Mouse (Mus musculus) brain, embryonic 18.5 days (tissue): ENCODE results near the gene Slc30a2.
"Not testable (repeated sequence)": the region's sequence is repeated elsewhere in the genome, so short reads cannot be mapped to it uniquely, and the experiment has no call there.

Source experiments
- DNase-seq: peaks from one replicate; pipeline ENCODE4 v3.0.0-alpha.2; 2012; ENCODE audit warnings: low read depth, low spot score

Slc30a2 gene

DNA sequence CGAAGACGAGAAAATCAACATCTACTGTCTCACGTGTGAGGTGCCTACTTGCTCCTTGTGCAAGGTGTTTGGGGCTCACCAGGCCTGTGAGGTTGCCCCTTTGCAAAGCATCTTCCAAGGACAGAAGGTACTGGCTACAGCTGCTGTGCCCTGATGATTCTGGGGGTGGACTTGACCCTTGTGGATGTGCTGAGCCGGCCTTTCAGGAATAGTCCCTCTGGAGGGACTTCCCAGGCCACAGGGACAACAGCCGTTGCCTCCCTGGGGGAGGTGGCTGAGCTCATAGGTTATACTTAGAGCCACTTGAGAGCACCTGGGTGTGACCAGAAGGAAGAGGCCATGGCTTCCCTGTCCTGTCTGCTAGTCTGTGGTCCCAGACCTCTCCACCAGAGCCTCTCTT is 23.3 kb upstream of the Slc30a2 start:
- no peak for DNase-seq

DNA sequence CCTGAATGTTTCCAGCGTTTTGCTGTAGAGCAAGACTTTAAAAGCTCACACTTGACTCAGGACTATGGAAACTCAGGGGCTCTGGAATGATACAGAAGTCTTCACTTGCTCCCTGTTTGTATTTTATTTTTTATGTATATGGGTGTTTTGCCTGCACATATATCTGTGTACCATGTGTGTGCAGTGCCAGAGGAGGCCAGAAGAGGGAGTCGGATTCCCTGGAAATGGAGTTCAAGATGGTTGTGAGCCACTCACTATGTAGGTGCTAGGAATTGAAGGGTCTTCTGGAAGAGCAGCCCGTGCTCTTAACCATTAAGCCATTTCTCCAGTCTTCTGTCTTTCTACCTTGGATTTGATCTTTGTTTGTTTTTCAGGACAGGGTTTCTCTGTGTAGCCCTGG is 21.5 kb upstream of the Slc30a2 start:
- no peak for DNase-seq

DNA sequence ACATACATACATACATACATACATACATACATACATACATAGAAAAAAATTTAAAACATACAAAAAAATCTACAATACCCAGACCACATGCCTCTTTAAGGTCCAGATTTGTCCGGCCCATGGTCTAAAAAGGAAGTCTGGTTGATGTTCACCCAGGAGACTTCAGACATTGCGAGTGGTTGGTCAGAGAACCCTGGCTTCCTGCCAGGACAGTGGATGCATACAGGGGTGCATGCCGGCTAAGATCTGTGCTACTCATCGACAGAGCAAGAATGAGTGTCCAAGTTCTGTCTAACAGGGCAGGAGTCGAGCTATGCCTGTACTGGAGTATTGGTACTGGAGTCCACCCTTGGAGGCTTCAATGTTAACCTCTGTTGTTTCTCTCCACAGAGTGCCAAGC is 18.3 kb upstream of the Slc30a2 start:
- no peak for DNase-seq

DNA sequence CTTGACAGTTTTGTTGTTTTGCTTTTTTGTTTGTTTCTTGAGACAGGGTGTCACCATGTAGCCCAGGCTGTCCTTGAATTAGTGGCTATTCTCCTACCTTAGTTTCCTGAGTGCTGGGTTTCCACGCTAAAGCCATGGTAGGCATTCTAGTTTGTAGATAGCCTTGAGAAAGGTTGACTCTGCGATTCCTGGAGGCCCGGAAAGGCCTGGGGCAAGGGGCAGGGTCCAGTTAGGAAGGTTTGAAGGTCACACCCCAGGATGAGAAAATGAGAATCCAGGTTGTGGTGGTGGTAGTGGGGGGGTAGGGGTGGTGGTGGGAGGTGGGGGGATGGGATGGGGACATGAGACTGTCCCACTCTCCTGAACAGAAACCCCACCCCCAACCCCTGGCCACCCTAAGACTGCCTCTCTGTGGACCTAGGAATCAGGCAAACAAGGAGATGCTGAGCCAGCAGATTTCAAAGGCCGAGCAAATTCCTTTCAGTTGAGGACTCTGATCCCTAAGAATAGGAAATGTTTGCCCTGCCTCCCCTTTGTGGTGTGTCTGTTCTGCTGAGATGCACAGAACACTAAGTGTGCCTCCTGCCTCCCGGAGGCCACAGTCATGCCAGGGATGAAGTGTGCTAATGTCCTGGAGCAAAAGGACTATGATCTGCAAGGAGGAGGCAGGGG is 16.0 kb upstream of the Slc30a2 start:
- no peak for DNase-seq

GRCm38 (mm10) chr4:134328151-134328550 is 14.8 kb upstream of the Slc30a2 start:
- no peak for DNase-seq

- no peak for DNase-seq
Observed at GRCm38 (mm10) chr4:134328832-134329231, 14.1 kb upstream of the Slc30a2 start.

DNA sequence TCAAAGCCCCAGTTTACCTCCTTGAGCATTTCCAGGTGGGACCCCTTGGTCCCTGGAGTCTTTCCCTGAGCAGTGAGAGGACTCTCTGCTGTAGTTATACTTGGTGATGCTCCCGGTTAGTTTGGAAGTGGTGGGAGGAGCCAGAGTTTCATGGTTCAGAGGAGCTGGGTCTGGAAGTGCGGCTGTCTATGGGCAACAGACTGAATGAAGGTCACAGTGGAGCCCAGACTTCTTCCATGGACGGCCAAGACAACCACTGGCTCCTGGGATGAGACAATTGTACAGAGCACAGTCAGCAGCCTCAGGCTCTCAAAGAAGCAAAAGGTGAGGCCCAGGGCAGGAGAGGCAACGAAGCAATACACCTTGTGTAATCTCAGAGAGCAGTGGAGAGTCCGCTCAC is 12.7 kb upstream of the Slc30a2 start:
- no peak for DNase-seq

GRCm38 (mm10) chr4:134341231-134341630 is 1.8 kb upstream of the Slc30a2 start:
- not testable (repeated sequence) for DNase-seq

GRCm38 (mm10) chr4:134342213-134342779 is 685 bp upstream of the Slc30a2 start:
- DNase-seq = no peak

DNA sequence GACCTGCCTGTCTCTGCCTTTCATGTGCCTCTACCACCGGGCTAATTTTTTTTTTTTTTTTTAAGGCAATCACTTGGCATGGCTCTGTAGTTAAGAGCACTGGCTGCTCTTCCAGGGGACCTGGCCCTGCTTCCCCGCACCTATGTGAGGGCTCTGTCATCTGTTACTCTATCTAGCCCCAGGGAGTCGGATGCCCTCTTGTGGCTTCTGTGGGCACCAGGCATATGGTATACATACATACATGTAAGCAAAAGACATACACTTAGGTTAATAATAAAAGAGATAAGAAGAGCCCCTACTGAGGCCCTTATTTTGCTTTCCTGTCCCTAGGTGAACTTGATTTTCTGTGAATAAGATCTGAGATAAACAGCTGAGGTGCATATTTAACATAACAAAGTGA is 1.6 kb downstream of the Slc30a2 start:
- no peak for DNase-seq

GRCm38 (mm10) chr4:134345802-134346201 is 2.8 kb downstream of the Slc30a2 start:
- no peak for DNase-seq

DNA sequence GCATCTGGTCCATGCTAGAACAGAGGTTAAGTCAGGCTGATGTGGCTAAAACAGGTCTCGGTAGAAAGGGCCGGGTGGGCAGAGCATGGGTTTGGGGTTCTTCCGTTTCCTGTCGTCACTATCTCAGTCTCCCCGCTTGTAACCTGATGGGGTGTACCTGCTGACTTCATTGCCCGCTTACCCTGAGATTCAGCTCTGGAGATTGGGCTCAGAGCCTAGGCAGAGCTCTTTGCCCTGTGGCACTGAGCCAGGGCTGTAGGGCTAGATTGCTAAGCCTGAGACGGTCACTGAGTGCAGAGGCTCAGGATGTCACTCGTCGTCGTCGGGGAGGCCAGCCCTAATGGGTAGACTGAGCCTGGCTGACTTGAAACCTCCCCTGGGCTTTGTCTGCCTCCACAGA is 5.1 kb downstream of the Slc30a2 start:
- DNase-seq = no peak

GRCm38 (mm10) chr4:134348545-134348944 is 5.6 kb downstream of the Slc30a2 start:
- DNase-seq = no peak

GRCm38 (mm10) chr4:134349829-134350228 is 6.8 kb downstream of the Slc30a2 start:
- no peak for DNase-seq

DNA sequence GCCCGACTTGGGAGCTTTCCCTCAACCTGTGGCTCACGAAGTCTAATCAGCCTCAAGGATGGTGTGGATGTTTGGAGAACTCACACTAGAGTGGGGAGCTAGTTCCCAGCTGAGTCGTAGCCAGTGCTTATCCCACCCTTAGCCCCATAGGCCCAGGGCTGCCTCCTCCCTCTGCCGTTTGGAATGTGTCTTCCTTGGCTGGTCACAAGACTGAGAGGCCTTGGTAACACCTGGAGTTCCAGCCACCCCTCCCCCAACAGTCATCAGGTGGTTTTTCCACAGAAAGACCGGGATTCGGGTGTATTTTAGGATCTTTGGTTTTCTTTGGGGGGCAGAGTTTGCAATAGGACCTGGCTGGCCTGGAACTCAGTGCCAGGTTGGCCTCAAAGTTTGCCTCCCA is 7.7 kb downstream of the Slc30a2 start:
- no peak for DNase-seq

DNA sequence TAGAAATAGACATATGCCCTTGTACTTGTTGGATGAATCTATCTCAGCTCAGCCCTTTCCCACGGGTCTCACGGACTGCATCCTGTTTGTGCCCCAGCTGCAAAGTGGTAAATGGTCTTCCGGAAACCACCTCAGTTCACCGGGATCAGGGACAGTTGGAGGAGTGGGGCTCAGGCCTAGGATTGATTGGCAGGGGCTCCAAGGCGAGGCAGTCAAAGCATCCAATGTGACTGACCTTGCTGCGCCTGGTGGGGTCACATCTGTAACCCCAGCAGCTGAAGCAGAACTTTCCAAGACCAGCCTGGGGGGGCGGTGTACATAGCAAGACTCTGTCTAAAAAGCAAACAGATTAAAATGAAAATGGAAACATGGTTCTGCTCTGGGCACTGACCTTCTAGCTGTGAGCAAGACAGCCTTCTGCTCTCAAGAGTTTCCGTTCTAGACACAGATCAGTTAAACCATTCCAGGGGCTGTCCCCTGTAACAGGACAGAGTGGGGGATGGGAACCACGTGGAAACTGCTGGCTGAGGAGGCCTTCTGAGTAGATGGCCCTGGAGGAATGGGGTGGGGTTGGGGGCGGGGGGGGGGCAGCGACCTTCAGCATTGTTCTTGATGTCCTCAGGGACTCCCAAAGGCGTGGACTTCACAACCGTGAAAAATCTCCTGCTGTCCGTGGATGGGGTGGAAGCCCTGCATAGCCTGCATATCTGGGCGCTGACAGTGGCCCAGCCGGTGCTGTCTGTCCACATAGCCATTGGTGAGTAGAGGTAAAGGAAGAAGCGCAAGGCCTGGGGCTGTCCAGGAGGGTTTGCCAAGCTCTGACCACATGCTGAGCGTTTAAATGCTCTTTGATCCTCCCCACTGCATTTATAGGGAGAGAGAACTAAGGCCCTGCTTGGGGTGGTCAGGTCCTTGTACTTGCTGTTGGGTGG is 8.6 kb downstream of the Slc30a2 start:
- no peak for DNase-seq

DNA sequence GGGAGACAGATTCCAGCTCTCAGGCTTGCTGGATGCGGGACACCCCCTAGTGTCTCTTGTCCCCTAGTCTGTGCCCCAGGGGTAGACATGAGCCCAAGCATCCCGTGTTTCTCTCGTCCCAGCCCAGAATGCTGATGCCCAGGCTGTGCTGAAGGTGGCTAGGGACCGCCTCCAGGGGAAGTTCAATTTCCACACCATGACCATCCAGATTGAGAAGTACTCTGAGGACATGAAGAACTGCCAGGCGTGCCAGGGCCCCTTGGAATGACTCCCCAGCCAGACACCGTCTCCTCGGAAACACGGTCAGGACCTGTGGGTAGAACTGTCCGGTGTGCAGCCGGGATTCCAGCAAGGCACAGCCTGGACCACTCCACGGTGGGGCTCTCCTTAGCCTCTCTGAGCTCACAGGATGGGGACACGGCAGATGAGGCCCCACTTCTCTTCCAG is 9.3 kb downstream of the Slc30a2 start:
- DNase-seq = no peak

GRCm38 (mm10) chr4:134352929-134353328 is 9.9 kb downstream of the Slc30a2 start:
- DNase-seq = no peak

DNA sequence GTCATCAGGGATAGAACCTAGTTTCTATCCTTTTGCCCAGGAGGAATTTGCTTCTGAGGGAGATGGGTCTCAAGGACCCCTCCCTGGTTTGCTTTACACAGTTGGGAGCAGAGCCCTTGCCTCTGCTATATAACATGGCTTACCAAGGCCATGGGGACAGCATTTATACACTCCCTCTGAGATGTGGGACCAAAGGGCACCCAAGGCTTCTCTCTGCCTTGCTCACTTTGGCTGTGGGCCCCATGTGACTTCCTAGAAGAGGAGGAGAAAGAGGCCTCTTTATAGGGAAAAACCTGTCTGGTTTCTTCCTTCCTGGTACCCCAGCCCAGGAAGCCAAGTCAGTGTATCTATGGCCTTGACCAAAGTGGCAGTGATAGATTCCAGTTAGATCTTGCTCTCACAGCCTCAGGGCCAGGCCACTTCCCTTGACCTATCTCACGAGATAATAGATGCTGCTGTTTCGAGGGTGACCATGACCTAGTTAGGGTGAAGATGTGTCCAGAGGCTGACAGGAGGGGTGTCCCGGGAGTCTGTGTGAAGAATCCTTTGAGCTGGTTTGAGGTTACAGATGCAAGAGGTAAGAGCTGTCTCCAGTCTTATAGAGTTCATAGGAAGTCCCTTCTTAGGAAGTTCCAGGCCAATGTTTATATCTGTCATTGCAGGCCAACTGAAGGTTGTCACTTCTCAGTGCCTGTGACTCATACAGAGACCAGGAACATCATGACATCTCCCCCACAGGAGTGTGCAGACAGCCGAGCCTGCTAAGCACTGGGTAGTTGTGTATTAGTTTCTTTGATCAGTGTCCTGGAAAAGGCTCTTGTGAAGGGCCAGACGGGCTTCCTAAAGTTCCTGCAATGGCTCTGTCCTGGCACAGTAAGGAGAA is 10.8 kb downstream of the Slc30a2 start:
- DNase-seq = no peak

DNA sequence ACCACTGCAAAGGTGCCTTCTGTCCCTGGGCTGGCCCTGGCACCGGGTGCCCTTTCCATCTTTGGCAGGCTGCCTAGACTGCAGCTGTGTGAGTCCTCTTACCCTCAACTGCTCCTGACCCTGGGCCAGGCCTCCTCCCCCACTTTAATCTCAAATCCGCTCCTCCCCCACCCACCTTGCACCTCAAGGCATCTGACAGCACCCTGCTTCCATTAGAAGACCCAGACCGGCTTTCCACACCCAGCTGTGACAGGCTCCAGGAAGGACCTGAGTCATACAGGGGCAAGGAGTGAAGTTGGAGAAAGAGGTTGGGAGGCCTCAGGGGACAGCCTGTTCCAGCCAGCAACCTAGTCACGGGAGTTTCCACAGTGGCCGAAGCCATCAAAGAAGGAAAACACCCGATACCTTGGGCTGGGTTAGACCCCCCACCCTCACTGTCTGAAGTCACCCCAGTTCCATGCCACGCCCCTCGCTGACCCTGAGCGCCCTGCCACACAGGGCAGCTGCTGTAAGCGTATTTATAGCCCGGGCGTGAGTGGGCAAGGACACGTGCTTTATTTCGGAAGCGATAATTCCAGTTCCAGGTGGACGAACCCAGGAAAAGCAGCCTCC is 13.0 kb downstream of the Slc30a2 start:
- DNase-seq = no peak
